Mouse (Mus musculus): ENCODE data around the gene Gm11627. TPM values are rescaled to one million over a fixed set of nuclear protein-coding genes. Genes with fewer than 3 reads are reported as not detected.
A peak's percentile ranks its signal among the peaks of the same experiment; 100 is the strongest.

Gene Gm11627
- polyA plus RNA-seq (2014; fragmentation: Nextera tagmentation; extraction: Ambion mirVana), result 5.6 and 7.3 TPM in 2 replicates

GRCm38 (mm10) chr11:102579165-102580033 lies at the start of gene Gm11627:
TSS of gene Gm11627 (minus strand) at chr11:102579461.
- Histone ChIP-seq H3K9ac (ENCODE audit: low read depth, low read length) (peak within 1 kb of the TSS; percentile 56), H3K4me2 (replicated peaks; ENCODE audit: low read depth, low read length) (peak within 1 kb of the TSS; percentile 42), H3K27me3 (ENCODE audit: control insufficient read depth, insufficient read depth, low read length) (no peaks in the 10 kb centered on the region), H3K4me1 (replicated peaks; ENCODE audit: control insufficient read depth, insufficient read depth, low read length) (peaks cover 12% of the 10 kb centered on the region), H3K9me3 (ENCODE audit: control insufficient read depth, low read length) (no peaks in the 10 kb centered on the region), H3K27ac (ENCODE audit: low read depth, low read length) (peak within 1 kb of the TSS; percentile 90), H3K36me3 (ENCODE audit: control insufficient read depth, insufficient read depth, low read length) (no peaks in the 10 kb centered on the region), H3K4me3 (ENCODE audit: low read depth, low read length) (peak within 1 kb of the TSS; percentile 22)
- ATAC-seq (ENCODE audit: low FRiP score) (peak; percentile 88), DNase-seq (ENCODE audit: low spot score) (peak; percentile 79)
- WGBS, result 9% methylated on average over 23 of the region's 23 CpGs

- no peak overlapping the region for H3K9ac ChIP-seq (ENCODE audit: low read depth, low read length)
- H3K4me3 ChIP-seq (ENCODE audit: low read depth, low read length), result no peak overlapping the region
- H3K27ac ChIP-seq (ENCODE audit: low read depth, low read length), result no peak overlapping the region
- DNase-seq (ENCODE audit: low spot score) (no peak), ATAC-seq (ENCODE audit: low FRiP score) (no peak)
- no peaks in the 10 kb centered on the region for H3K27me3 ChIP-seq (ENCODE audit: control insufficient read depth, insufficient read depth, low read length)
- peaks cover 27% of the 10 kb centered on the region for H3K4me1 ChIP-seq (replicated peaks; ENCODE audit: control insufficient read depth, insufficient read depth, low read length)
- no peak overlapping the region for H3K4me2 ChIP-seq (replicated peaks; ENCODE audit: low read depth, low read length)
- no peaks in the 10 kb centered on the region for H3K9me3 ChIP-seq (ENCODE audit: control insufficient read depth, low read length)
- 40% methylated on average over 9 of the region's 9 CpGs for WGBS
- H3K36me3 ChIP-seq (ENCODE audit: control insufficient read depth, insufficient read depth, low read length), result no peaks in the 10 kb centered on the region
Observed at GRCm38 (mm10) chr11:102628529-102628928, 49.3 kb upstream of the Gm11627 start.

GRCm38 (mm10) chr11:102627171-102627931 lies 48.1 kb upstream of the Gm11627 start:
- Histone ChIP-seq H3K9ac (ENCODE audit: low read depth, low read length) (no peak overlapping the region), H3K9me3 (ENCODE audit: control insufficient read depth, low read length) (no peaks in the 10 kb centered on the region), H3K36me3 (ENCODE audit: control insufficient read depth, insufficient read depth, low read length) (no peaks in the 10 kb centered on the region), H3K27ac (ENCODE audit: low read depth, low read length) (no peak overlapping the region), H3K4me2 (replicated peaks; ENCODE audit: low read depth, low read length) (no peak overlapping the region), H3K4me3 (ENCODE audit: low read depth, low read length) (no peak overlapping the region), H3K4me1 (replicated peaks; ENCODE audit: control insufficient read depth, insufficient read depth, low read length) (peaks cover 25% of the 10 kb centered on the region), H3K27me3 (ENCODE audit: control insufficient read depth, insufficient read depth, low read length) (no peaks in the 10 kb centered on the region)
- no peak for ATAC-seq (ENCODE audit: low FRiP score)
- 81% methylated on average over 9 of the region's 9 CpGs for WGBS
- DNase-seq (ENCODE audit: low spot score), result no peak

- no peaks in the 10 kb centered on the region for H3K27me3 ChIP-seq (ENCODE audit: control insufficient read depth, insufficient read depth, low read length)
- ATAC-seq (ENCODE audit: low FRiP score), result peak; percentile 60
- no peaks in the 10 kb centered on the region for H3K9me3 ChIP-seq (ENCODE audit: control insufficient read depth, low read length)
- 0 out of 2 replicates have a peak overlapping the region, but pooled peaks have one; percentile 15 for H3K9ac ChIP-seq (ENCODE audit: low read depth, low read length)
- peaks cover 17% of the 10 kb centered on the region for H3K4me1 ChIP-seq (replicated peaks; ENCODE audit: control insufficient read depth, insufficient read depth, low read length)
- H3K36me3 ChIP-seq (ENCODE audit: control insufficient read depth, insufficient read depth, low read length), result no peaks in the 10 kb centered on the region
- H3K4me3 ChIP-seq (ENCODE audit: low read depth, low read length), result no peak overlapping the region
- peak overlapping the region; percentile 72 for H3K27ac ChIP-seq (ENCODE audit: low read depth, low read length)
- peak overlapping the region; percentile 17 for H3K4me2 ChIP-seq (replicated peaks; ENCODE audit: low read depth, low read length)
- 30% methylated on average over 14 of the region's 14 CpGs for WGBS
- peak; percentile 58 for DNase-seq (ENCODE audit: low spot score)
Observed at GRCm38 (mm10) chr11:102624888-102625407, 45.7 kb upstream of the Gm11627 start.

GRCm38 (mm10) chr11:102623876-102624789 lies 44.9 kb upstream of the Gm11627 start:
- H3K9me3 ChIP-seq (ENCODE audit: control insufficient read depth, low read length), result no peaks in the 10 kb centered on the region
- WGBS, result 9% methylated on average over 17 of the region's 17 CpGs
- H3K4me3 ChIP-seq (ENCODE audit: low read depth, low read length), result no peak overlapping the region
- H3K27me3 ChIP-seq (ENCODE audit: control insufficient read depth, insufficient read depth, low read length), result no peaks in the 10 kb centered on the region
- H3K36me3 ChIP-seq (ENCODE audit: control insufficient read depth, insufficient read depth, low read length), result no peaks in the 10 kb centered on the region
- peak overlapping the region; percentile 15; the same call in 1 of the 2 replicates for H3K9ac ChIP-seq (ENCODE audit: low read depth, low read length)
- peak overlapping the region; percentile 72 for H3K27ac ChIP-seq (ENCODE audit: low read depth, low read length)
- ATAC-seq (ENCODE audit: low FRiP score) (peak; percentile 71; the same call in 1 of the 2 replicates), DNase-seq (ENCODE audit: low spot score) (peak; percentile 77)
- H3K4me2 ChIP-seq (replicated peaks; ENCODE audit: low read depth, low read length), result peak overlapping the region; percentile 17
- peaks cover 17% of the 10 kb centered on the region for H3K4me1 ChIP-seq (replicated peaks; ENCODE audit: control insufficient read depth, insufficient read depth, low read length)

- peaks cover 6% of the 10 kb centered on the region; the same call in 1 of the 2 replicates for H3K4me1 ChIP-seq (replicated peaks; ENCODE audit: control insufficient read depth, insufficient read depth, low read length)
- ATAC-seq (ENCODE audit: low FRiP score) (no peak), DNase-seq (ENCODE audit: low spot score) (no peak)
- no peak overlapping the region for H3K4me2 ChIP-seq (replicated peaks; ENCODE audit: low read depth, low read length)
- H3K9me3 ChIP-seq (ENCODE audit: control insufficient read depth, low read length), result no peaks in the 10 kb centered on the region
- WGBS, result 64% methylated on average over 2 of the region's 2 CpGs
- H3K27ac ChIP-seq (ENCODE audit: low read depth, low read length), result no peak overlapping the region
- no peak overlapping the region for H3K9ac ChIP-seq (ENCODE audit: low read depth, low read length)
- H3K27me3 ChIP-seq (ENCODE audit: control insufficient read depth, insufficient read depth, low read length), result no peaks in the 10 kb centered on the region
- H3K4me3 ChIP-seq (ENCODE audit: low read depth, low read length), result no peak overlapping the region
- no peaks in the 10 kb centered on the region for H3K36me3 ChIP-seq (ENCODE audit: control insufficient read depth, insufficient read depth, low read length)
Observed at GRCm38 (mm10) chr11:102619449-102619848, 40.2 kb upstream of the Gm11627 start.

GRCm38 (mm10) chr11:102611317-102611705 lies 32.0 kb upstream of the Gm11627 start:
- ATAC-seq (ENCODE audit: low FRiP score), result no peak
- 20% methylated on average over 6 of the region's 6 CpGs for WGBS
- H3K4me2 ChIP-seq (replicated peaks; ENCODE audit: low read depth, low read length), result no peak overlapping the region
- no peaks in the 10 kb centered on the region for H3K36me3 ChIP-seq (ENCODE audit: control insufficient read depth, insufficient read depth, low read length)
- no peak overlapping the region for H3K27ac ChIP-seq (ENCODE audit: low read depth, low read length)
- DNase-seq (ENCODE audit: low spot score), result no peak
- no peaks in the 10 kb centered on the region for H3K27me3 ChIP-seq (ENCODE audit: control insufficient read depth, insufficient read depth, low read length)
- peaks cover 23% of the 10 kb centered on the region for H3K4me1 ChIP-seq (replicated peaks; ENCODE audit: control insufficient read depth, insufficient read depth, low read length)
- no peak overlapping the region for H3K4me3 ChIP-seq (ENCODE audit: low read depth, low read length)
- H3K9ac ChIP-seq (ENCODE audit: low read depth, low read length), result peak overlapping the region; percentile 19; the same call in 1 of the 2 replicates
- no peaks in the 10 kb centered on the region for H3K9me3 ChIP-seq (ENCODE audit: control insufficient read depth, low read length)

All from hindbrain, embryonic 11.5 days (tissue).